Mouse (Mus musculus) stomach, embryonic 15.5 days (tissue): ENCODE measurements around the gene Adamts4. TPM values are rescaled to one million over a fixed set of nuclear protein-coding genes. Genes with fewer than 3 reads are reported as not detected.
"Not testable (repeated sequence)": the region's sequence is repeated elsewhere in the genome, so short reads cannot be mapped to it uniquely, and the experiment has no call there.

Source experiments
- ATAC-seq: fragments of 200-750 bp; cut with Nextera tagmentation; 2 replicates; pipeline ENCODE4 v1.8.0; 2017; ENCODE audit warnings: low read depth, moderate number of reproducible peaks, moderate TSS enrichment; ENCODE audit not compliant: insufficient read depth, low FRiP score
- H3K27ac ChIP-seq: fragments of 300-500 bp; sonication (generic); 2 replicates; pipeline ENCODE4 v1.5.1; 2015; ENCODE audit warnings: mild to moderate bottlenecking, inconsistent platforms
- H3K27me3 ChIP-seq: fragments of 300-500 bp; sonication (generic); replicated peaks from 2 replicates; pipeline ENCODE4 v1.6.1; 2015; ENCODE audit warnings: inconsistent platforms
- H3K36me3 ChIP-seq: fragments of 300-500 bp; sonication (generic); 2 replicates; pipeline ENCODE4 v1.6.1; 2015; ENCODE audit warnings: inconsistent platforms
- H3K4me1 ChIP-seq: fragments of 300-500 bp; sonication (generic); 2 replicates; pipeline ENCODE4 v1.6.1; 2015; ENCODE audit warnings: inconsistent platforms
- H3K4me2 ChIP-seq: fragments of 300-500 bp; sonication (generic); 2 replicates; pipeline ENCODE4 v1.6.1; 2015; ENCODE audit warnings: mild to moderate bottlenecking, inconsistent platforms
- H3K4me3 ChIP-seq: fragments of 300-500 bp; sonication (generic); replicated peaks from 2 replicates; pipeline ENCODE4 v1.5.1; 2015; ENCODE audit warnings: inconsistent platforms
- H3K9ac ChIP-seq: fragments of 300-500 bp; sonication (generic); 2 replicates; pipeline ENCODE4 v1.6.1; 2015; ENCODE audit warnings: inconsistent platforms
- H3K9me3 ChIP-seq: fragments of 300-500 bp; sonication (generic); 2 replicates; pipeline ENCODE4 v1.6.1; 2016; ENCODE audit warnings: inconsistent platforms
- WGBS: fragments of 180-500 bp; shearing (Covaris S2); methylation state at CpG from one replicate; pipeline ENCODE4 v1.1.7; 2015; 5-methylcytosine and 5-hydroxymethylcytosine counted together
- polyA plus RNA-seq: library from polyadenylated mRNA; unstranded; fragments of >200 nt; fragmentation: Nextera tagmentation; extraction: Ambion mirVana; gene quantifications from 2 replicates; pipeline ENCODE4 v1.2.1, GENCODE M21; 2015

The Adamts4 gene
- polyA plus RNA-seq, 1 experiment from 2014 or later = 8.8 TPM

GRCm38 (mm10) chr1:171295063-171295402 is 44.8 kb downstream of the Adamts4 start:
- Histone ChIP-seq H3K36me3 (no peaks in the 10 kb centered on the region), H3K9ac (peak overlapping the region; percentile 84; the same call in 1 of the 2 replicates), H3K27me3 (no peaks in the 10 kb centered on the region), H3K4me3 (peak overlapping the region; percentile 81), H3K9me3 (no peaks in the 10 kb centered on the region), H3K4me2 (peak overlapping the region; percentile 72), H3K27ac (peak overlapping the region; percentile 98), H3K4me1 (peaks cover 9% of the 10 kb centered on the region)
- 14% methylated on average over 3 of the region's 3 CpGs for WGBS
- no peak for ATAC-seq

DNA sequence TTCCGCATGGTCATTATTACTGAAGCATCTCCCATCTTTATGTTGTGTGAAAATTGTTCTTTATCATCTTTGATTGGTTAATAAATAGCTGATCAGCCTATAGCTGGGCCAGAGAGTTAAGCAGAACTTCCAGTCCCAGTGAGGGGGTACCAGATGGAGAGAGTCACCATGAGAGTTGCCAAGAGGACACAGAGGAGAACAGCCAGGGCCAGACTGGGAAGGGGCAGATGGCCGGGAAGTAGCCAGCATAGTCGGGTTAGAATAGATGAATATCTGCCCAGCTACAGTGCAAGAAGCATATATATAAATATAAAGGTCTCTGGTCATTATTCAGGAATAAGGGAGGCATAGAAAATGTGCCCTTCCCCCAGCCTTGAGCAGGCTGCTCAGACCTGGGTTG is 48.0 kb downstream of the Adamts4 start:
- H3K27me3 ChIP-seq = no peaks in the 10 kb centered on the region
- no peaks in the 10 kb centered on the region for H3K9me3 ChIP-seq
- H3K27ac ChIP-seq = no peak overlapping the region
- no peak overlapping the region for H3K4me3 ChIP-seq
- H3K4me2 ChIP-seq = no peak overlapping the region
- 60% methylated on average over 3 of the region's 3 CpGs for WGBS
- H3K4me1 ChIP-seq = peaks cover 7% of the 10 kb centered on the region
- H3K9ac ChIP-seq = no peak overlapping the region
- H3K36me3 ChIP-seq = no peaks in the 10 kb centered on the region
- no peak for ATAC-seq

GRCm38 (mm10) chr1:171306157-171306556 is 55.9 kb downstream of the Adamts4 start:
- H3K4me3 ChIP-seq, H3K27ac ChIP-seq, H3K4me1 ChIP-seq, H3K9me3 ChIP-seq, H3K27me3 ChIP-seq, H3K36me3 ChIP-seq, H3K9ac ChIP-seq, H3K4me2 ChIP-seq, ATAC-seq: not testable (repeated sequence)
- 61% methylated on average over 5 of the region's 5 CpGs for WGBS

GRCm38 (mm10) chr1:171309321-171309720 is 59.1 kb downstream of the Adamts4 start:
- H3K9me3 ChIP-seq = no peaks in the 10 kb centered on the region
- no peaks in the 10 kb centered on the region for H3K27me3 ChIP-seq
- no peak for ATAC-seq
- H3K9ac ChIP-seq = no peak overlapping the region
- no peak overlapping the region for H3K4me3 ChIP-seq
- H3K4me2 ChIP-seq = no peak overlapping the region
- WGBS = 68% methylated on average over 2 of the region's 2 CpGs
- H3K36me3 ChIP-seq = no peaks in the 10 kb centered on the region
- no peaks in the 10 kb centered on the region for H3K4me1 ChIP-seq
- H3K27ac ChIP-seq = no peak overlapping the region

Other genes with a start within 250 kb of the Adamts4 start
- gene Fcgr4, start 231.5 kb upstream of the Adamts4 start, polyA plus RNA-seq = 1.3 and 1.7 TPM in 2 replicates
- 18.7 and 18.8 TPM in 2 replicates for gene Fcgr3, start 185.5 kb upstream of the Adamts4 start, polyA plus RNA-seq
- 1.6 and 2.9 TPM in 2 replicates for gene Cfap126, start 136.5 kb upstream of the Adamts4 start, polyA plus RNA-seq
- gene Sdhc, start 99.8 kb upstream of the Adamts4 start, polyA plus RNA-seq = 258 and 282 TPM in 2 replicates
- gene Mpz, start 99.7 kb upstream of the Adamts4 start, polyA plus RNA-seq = 1.8 and 2.2 TPM in 2 replicates
- 29.8 and 32.8 TPM in 2 replicates for gene Pcp4l1, start 54.2 kb upstream of the Adamts4 start, polyA plus RNA-seq
- 1.6 and 2.0 TPM in 2 replicates for gene Nr1i3, start 36.5 kb upstream of the Adamts4 start, polyA plus RNA-seq
- gene Tomm40l, start 27.9 kb upstream of the Adamts4 start, polyA plus RNA-seq = 22.4 and 29.0 TPM in 2 replicates
- gene Apoa2, start 25.4 kb upstream of the Adamts4 start, polyA plus RNA-seq = 158 and 523 TPM in 2 replicates
- 72.6 and 82.0 TPM in 2 replicates for gene Fcer1g, start 16.1 kb upstream of the Adamts4 start, polyA plus RNA-seq
- 238 and 270 TPM in 2 replicates for gene Ndufs2, start 967 bp downstream of the Adamts4 start, polyA plus RNA-seq
- 66.4 and 67.4 TPM in 2 replicates for gene B4galt3, start 19.9 kb downstream of the Adamts4 start, polyA plus RNA-seq
- 46.5 and 51.8 TPM in 2 replicates for gene Ppox, start 30.8 kb downstream of the Adamts4 start, polyA plus RNA-seq
- gene Usp21, start 37.6 kb downstream of the Adamts4 start, polyA plus RNA-seq = 67.8 and 69.8 TPM in 2 replicates
- 94.9 and 115 TPM in 2 replicates for gene Ufc1, start 44.6 kb downstream of the Adamts4 start, polyA plus RNA-seq
- gene Dedd, start 78.7 kb downstream of the Adamts4 start, polyA plus RNA-seq = 43.1 and 44.7 TPM in 2 replicates
- gene Nit1, start 95.2 kb downstream of the Adamts4 start, polyA plus RNA-seq = 42.0 and 46.4 TPM in 2 replicates
- 97.2 and 99.5 TPM in 2 replicates for gene Pfdn2, start 95.2 kb downstream of the Adamts4 start, polyA plus RNA-seq
- gene Klhdc9, start 110.4 kb downstream of the Adamts4 start, polyA plus RNA-seq = 1.0 and 1.8 TPM in 2 replicates
- gene Nectin4, start 119.7 kb downstream of the Adamts4 start, polyA plus RNA-seq = 19.3 and 26.5 TPM in 2 replicates
- 2.9 and 3.0 TPM in 2 replicates for gene Arhgap30, start 138.5 kb downstream of the Adamts4 start, polyA plus RNA-seq
- gene Usf1, start 160.9 kb downstream of the Adamts4 start, polyA plus RNA-seq = 63.3 and 66.5 TPM in 2 replicates
- gene Tstd1, start 168.5 kb downstream of the Adamts4 start, polyA plus RNA-seq = 5.3 and 5.9 TPM in 2 replicates
- 108 and 121 TPM in 2 replicates for gene F11r, start 187.1 kb downstream of the Adamts4 start, polyA plus RNA-seq